Mouse (Mus musculus): ENCODE measurements around the gene Lamb2.
A peak's percentile ranks its signal among the peaks of the same experiment; 100 is the strongest.

The Lamb2 gene

DNA sequence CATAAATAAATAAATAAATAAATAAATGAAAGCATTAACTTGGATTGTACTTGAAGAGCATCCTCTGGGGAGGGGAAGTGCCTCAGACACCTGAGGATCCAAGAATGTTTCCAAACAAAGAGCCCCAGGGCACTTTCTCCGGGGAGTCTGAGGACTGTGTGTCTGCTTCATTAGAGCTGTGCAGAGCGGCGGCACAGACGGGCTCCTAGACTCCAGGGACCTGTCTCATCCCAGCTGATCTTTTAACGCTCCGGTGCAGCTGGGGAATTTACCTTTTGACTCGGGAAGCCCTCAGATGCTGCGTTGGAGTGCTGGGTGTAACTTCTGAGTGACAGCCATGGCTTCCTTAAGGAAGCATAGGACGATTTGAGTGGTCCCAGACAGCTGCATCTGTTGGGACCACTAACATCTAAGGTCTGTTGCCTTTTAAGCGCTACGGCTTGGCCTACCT is 18.3 kb upstream of the Lamb2 start, which contains the start of gene Klhdc8b:
Gene Klhdc8b, minus strand, starts transcription at position 401 of the 451 bp plus-strand sequence.
- no peak for DNase-seq (ENCODE audit: low spot score)

DNA sequence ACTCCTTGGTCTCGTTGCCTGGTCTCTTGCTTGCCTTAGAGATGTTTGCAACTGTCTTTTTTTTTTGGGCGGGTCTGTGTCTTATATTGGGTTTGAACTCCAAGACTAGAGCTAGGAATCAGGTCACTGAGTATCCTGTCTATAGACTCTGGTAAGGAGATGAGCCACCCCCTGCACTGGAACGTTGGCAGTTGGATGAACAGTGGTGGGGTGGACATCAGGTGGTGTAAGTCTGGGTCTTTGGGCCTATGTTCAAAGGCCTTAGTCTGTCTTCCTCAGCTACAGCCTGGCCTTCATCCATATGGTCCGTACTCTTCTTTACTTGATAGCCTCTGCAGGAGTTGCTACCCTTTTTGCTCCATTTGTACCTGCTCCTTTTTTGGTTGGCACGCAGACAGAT is 17.9 kb upstream of the Lamb2 start:
- no peak for DNase-seq (ENCODE audit: low spot score)

DNA sequence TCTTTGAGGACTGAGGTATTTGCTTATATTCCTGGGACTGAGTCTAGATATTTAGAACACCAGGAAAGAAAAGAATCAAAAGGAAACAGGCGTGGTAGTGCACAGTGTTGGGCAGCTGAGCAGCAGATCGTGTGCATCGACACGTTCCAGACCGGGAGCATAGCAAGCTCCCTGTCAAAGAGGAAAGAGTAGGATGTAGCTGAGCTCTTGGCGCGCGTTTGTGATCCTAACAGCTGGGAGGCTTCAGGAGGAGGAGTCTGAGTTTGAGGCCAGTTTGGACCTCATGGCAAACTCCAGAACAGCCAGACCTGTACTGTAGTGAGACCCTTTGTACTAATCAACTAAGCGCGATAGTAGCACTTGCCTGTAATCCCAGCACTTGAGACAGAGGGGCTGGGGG is 17.3 kb upstream of the Lamb2 start:
- DNase-seq (ENCODE audit: low spot score): no peak

DNA sequence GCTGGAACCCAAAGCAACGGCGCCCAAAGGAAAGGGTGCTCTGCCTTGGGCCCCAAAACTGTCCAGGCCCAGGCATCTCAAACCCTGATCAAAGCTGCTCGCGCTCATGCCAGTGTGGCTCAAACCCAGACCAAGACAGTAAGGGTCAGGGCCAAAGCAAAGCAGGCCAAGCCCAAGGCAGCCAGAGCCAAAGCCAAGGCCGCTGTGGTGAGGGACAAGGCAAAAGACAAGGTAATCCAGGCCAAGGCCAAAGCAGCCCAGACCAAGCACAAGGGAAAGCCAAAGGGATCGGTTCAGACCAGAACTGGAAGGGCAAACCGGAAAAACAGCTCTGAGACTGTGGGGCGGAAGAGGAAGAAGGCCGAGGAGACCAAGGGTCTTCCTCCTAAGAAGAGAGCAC is 15.8 kb upstream of the Lamb2 start:
- no peak for DNase-seq (ENCODE audit: low spot score)

DNA sequence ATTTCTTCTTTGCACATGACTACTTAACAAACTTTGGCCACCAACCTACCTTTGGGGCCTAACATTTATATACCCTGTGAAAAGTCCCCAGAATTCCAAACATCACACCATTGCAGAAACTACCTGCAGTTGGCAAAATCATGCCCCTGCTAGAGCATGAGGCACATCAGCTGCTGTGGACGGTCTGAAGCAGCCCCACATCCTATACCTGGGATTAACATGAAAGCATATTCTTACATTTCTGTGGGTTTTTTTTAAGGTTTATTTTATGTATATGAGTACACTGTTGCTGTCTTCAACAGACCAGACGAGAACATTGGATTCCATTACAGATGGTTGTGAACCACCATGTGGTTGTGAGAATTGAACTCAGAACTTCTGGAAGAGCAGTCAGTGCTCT is 13.3 kb upstream of the Lamb2 start:
- DNase-seq (ENCODE audit: low spot score): no peak

DNA sequence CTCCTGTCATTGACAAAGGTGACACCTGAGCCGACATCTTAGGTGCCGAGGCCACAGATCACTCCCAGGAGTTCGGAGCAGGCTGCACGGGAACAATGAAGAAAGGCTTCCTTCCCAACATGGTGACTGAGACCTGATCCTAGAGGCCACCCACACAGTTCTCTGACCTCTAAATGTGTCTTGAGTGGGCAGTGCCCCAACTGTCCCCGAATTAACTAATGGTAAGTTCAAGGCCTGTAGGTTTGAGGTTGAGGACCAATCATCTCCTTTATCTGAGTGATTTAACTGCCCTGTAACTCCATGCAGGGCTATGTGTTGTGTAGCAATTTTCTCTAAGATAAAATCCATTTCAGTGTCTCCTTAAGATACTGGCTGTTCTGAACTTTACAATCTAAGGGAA is 10.1 kb upstream of the Lamb2 start:
- DNase-seq (ENCODE audit: low spot score): no peak

DNA sequence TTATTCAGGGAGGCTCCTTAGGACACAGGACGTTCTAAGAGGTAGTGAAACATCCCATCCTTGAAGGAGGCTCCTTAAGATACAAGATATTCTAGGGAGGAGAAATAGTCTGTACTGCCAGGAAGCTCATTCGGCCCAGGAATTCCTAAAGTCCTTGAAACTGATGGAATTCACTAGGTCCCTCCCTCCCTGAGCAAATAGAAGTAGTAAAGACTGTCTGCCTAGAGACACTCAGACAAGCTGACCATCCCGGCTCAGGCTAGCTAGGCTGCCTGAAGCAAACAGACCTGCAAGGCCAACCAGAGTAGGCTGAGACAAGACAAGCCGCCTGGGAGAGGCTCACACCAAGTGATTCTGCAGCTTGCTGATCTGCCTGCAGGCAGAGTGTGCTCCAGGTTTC is 9.7 kb upstream of the Lamb2 start:
- DNase-seq (ENCODE audit: low spot score): no peak

DNA sequence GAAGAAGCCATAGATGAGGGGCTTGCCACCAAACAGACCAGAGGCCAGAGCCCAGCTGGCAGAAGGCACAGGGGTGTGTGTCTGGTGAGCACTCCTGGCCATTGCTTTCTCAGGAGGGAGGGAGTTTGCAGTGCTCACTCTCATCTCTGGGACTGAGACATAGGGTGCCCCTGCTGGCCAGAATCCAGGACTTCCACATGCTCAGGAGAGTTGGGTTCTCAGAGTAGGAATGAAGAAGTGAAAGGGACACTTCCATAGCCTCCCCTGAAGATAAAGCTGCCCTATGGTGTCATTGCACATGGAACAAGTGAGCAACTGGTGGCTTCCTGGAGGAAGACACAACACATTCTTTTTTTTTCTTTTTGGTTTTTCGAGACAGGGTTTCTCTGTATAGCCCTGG is 5.0 kb upstream of the Lamb2 start:
- DNase-seq (ENCODE audit: low spot score): no peak

DNA sequence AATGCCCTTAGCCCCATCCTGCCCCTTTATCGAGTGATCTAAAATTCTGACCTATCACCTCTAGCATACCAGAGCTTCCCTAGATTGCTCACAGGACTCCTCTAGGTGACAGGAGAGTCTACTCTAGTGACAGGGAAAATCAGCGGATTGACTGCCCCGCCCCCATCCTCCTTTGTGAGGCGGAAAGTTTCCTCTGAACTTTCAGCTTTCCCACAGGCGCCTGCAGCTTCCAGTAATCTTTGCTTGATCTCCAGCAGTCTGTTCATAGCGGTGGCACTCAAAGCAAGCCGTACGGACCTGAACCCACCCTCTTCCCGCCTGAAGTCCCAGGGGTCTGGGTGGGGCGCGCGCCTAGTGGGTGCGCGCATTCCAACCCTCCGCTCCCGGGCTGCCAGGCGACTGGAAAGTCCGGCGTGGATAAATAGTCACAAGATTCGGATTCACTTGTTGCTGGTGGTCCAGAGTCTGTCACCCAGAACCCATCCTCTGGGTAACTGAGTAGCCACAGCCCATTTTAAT is 839 bp upstream of the Lamb2 start:
- no peak for DNase-seq (ENCODE audit: low spot score)

DNA sequence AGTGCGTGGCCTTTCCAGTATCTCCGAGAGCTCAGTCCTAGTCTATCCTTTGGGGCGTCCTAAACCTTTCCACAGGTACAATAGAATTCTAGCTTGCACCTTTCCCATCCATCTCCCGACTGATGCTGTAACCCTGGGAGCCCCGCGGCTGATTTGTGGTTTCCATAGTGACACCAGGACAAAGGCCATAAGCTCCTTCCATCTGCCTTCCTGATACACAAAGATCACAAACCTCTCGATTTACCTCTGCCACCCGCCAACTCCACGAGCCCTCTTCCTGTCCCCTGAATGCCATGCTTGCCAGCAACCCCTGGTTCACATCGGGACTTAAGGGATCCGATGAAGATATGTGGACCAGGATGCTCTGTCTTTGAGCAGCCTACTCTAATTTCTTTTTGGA is 295 bp upstream of the Lamb2 start:
- no peak for DNase-seq (ENCODE audit: low spot score)

DNA sequence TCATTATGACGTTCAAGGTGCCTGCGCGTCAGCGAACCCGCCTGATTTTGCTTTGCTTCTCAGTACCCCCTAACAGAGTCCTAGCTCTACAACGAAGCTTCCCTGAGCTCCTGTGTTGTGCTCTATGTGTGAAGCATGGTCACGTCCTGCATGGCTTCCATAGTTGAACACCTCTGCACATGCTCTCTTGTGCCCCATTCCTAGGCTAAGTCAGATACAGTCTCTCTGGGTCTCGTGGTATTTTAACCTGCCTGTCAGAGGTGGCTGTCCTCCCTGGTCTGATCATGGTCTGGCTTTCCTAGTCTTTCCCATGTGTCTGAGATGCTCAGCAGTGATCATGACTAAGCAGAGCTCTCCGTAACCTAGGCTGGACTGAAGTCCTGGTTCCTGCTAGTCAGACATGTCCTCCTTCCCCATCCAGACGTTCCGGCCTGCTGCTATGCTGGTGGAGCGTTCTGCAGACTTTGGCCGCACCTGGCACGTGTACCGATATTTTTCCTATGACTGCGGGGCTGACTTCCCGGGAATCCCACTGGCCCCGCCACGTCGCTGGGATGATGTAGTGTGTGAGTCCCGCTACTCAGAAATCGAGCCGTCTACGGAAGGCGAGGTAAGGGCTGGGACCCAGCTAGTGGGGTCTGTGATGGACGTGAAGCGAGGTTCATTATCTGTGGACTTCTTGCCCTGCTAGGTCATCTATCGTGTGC is 1.4 kb downstream of the Lamb2 start:
- DNase-seq (ENCODE audit: low spot score): no peak

DNA sequence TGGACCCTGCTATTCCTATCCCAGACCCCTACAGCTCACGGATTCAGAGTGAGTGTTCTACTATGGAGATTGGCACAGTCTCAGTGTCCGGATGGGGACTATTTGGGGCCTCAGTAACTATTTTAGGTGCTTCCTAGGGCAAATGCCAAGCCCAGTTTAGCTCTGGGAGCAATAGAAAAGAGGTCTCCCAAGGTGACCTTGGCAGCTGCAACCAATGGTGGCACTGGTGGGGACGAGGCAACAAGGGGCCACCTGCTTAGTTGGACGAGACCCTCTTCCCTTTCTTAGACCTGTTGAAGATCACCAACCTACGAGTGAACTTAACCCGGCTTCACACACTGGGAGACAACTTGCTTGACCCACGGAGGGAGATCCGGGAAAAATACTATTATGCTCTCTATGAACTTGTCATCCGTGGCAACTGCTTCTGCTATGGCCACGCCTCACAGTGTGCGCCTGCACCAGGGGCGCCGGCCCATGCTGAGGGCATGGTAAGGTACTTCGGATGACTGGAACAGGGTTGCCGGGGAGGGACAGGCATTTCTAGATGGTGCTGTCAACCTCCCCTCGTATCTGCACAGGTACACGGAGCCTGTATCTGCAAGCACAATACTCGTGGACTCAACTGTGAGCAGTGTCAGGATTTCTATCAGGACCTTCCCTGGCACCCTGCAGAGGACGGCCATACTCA is 2.1 kb downstream of the Lamb2 start:
- no peak for DNase-seq (ENCODE audit: low spot score)

DNA sequence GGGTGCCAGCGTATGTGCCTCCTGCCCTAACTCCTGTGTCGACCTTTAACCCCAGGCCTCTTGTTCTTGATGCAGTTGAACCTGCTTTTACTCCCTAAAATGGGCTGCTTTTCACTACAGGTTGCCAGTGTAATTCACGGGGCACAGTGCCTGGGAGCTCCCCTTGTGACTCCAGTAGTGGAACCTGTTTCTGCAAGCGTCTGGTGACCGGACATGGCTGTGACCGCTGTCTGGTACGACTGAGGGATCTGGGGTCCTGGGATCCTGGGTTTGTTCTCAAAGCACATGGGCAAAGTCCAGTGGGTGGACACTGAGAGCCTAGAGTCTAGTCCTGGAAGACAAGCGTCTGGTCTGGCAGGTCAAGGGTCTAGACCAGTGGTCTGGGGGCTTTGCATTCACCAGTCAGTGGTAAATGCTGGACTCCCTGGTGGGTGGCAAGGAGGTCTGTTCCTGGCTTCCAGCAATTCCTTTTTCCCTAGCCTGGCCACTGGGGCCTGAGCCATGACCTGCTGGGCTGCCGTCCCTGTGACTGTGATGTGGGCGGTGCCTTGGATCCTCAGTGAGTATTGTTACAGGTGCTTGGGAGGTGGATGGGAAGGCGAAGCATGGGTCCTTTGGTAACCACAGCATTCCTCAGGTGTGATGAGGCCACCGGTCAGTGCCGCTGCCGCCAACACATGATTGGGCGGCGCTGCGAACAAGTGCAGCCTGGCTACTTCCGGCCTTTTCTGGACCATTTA is 3.7 kb downstream of the Lamb2 start:
- no peak for DNase-seq (ENCODE audit: low spot score)

DNA sequence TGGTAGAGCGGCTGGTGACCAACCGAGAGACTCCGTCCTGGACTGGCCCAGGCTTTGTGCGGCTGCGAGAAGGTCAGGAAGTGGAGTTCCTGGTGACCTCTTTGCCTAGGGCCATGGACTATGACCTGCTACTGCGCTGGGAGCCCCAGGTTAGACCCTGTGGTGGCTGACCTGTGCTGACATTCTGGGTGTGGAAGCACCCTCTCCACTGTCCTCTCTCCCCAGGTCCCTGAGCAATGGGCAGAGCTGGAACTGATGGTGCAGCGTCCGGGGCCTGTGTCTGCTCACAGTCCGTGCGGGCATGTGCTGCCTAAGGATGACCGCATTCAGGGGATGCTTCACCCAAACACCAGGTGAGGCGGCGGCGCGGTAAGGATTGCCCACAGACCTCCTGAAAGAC is 4.5 kb downstream of the Lamb2 start:
- no peak for DNase-seq (ENCODE audit: low spot score)

DNA sequence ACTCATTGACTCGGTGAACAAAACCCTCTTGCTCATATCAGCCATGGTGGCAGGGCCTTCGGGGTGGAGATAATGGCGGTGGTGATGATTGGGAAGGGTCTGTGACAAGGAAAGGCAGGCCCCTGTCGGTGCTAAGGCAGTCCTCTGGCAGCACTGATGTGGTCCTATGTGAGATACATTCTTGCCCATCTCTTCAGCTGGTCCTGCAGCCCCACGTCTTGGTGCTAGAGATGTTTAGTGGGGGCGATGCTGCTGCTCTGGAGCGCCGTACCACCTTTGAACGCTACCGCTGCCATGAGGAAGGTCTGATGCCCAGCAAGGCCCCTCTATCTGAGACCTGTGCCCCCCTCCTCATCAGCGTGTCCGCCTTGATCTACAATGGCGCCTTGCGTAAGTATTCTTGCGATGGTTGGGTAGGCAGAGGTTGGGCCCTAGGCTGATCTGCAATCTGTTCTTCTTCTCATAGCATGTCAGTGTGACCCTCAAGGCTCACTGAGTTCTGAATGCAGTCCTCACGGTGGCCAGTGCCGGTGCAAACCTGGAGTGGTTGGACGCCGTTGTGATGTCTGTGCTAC is 5.9 kb downstream of the Lamb2 start:
- DNase-seq (ENCODE audit: low spot score): no peak

DNA sequence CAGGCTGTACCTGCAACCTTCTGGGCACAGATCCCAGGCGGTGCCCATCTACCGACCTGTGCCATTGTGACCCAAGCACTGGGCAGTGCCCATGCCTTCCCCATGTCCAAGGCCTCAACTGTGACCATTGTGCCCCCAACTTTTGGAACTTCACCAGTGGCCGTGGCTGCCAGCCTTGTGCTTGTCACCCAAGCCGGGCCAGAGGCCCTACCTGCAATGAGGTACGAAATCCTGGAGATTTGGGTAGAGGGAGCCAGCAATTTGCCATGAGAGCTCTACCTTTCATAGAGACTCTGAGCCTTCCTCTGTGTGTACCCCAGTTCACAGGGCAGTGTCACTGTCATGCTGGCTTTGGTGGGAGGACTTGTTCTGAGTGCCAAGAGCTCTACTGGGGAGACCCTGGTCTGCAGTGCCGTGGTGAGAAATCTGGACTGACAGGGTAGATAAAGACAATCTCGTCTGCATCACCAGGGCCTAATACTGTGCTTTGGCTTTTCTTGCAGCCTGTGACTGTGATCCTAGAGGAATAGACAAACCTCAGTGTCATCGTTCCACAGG is 7.5 kb downstream of the Lamb2 start:
- DNase-seq (ENCODE audit: low spot score): no peak

DNA sequence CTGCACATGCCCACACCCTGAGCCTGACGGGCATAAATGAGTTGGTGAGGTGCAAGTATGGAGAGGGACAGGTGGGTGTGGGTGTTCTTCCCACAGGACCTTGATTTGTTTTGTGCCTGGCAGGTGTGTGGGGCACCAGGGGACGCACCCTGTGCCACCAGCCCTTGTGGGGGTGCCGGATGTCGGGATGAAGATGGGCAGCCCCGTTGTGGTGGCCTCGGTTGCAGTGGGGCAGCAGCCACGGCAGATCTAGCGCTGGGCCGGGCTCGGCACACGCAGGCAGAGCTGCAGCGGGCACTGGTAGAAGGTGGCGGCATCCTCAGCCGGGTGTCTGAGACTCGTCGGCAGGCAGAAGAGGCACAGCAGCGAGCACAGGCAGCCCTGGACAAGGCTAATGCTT is 8.9 kb downstream of the Lamb2 start:
- no peak for DNase-seq (ENCODE audit: low spot score)

DNA sequence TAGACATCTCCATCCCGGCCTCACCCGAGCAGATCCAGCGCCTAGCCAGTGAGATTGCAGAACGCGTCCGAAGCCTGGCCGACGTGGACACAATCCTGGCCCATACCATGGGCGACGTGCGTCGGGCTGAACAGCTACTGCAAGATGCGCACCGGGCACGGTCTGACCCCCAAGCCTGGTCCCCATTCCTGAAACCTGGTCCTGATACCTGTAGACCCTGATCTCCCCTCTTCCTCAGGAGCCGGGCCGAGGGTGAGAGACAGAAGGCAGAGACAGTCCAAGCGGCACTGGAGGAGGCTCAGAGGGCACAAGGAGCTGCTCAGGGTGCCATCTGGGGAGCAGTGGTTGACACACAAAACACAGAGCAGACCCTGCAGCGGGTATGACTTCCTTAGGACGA is 9.7 kb downstream of the Lamb2 start:
- DNase-seq (ENCODE audit: low spot score): no peak

DNA sequence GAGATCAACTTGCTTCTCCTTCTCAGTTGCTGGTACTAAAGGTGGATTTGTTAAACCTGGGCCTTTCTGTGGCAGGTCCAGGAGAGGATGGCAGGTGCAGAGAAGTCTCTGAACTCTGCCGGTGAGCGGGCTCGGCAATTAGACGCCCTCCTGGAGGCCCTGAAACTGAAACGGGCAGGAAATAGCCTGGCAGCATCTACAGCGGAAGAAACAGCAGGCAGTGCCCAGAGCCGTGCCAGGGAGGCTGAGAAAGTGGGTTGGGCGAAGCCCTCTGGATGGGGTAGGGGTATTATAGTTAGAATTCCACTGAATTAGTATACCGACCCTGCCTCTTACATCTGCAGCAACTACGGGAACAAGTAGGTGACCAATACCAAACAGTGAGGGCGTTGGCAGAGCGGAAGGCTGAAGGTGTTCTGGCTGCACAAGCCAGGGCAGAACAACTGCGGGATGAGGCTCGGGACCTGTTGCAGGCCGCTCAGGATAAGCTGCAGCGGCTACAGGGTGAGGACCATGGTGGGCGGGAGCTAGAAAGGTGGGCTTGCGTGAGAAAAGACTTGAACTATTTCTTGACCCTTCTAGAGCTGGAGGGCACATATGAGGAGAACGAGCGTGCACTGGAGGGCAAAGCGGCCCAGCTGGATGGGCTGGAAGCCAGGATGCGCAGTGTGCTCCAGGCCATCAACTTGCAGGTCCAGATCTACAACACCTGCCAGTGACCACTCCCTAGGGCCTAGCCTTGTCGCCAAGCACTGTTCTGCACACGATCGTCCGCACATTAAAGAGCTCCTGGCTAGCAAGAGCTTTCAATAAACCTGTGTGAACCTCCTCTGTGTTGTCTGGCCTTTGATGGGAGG is 10.4 kb downstream of the Lamb2 start:
- DNase-seq (ENCODE audit: low spot score): no peak

DNA sequence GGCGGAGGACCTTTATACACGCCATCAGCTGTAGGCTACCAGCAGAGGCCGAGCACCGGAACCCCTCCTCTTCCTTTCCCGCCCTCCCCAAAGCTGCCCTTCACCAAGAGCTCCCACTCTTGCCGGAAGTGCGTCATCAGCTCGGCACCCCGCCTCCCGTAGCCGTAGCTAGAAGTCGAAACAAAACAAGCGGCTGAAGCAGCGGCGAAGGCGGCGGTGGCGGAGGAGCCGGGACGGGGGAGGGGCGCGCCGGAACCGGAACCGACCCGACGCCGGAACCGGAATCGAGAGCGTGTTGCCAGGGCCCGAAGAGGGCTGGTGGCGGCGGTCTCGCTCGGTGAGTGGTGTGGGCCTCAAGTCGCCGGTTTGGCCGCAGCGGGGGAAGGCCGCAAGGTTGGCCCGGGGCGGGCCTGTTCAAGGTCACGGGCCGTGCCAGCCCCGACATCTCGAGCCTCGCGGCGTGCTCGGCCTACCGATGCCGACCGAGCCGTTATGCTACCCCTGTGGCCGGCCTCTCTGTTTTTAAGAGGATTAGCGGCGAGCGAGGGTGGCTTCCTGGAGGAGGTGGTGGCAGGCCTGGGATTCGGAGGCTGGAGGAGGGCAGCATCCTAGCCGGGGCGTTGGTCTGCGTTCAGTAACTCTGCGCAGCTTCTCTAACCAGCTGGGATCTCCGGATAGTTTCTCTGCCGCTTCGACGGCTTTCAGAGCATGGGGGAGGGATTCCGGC is 11.2 kb downstream of the Lamb2 start, which contains the start of gene Usp19:
Gene Usp19, plus strand, starts transcription at position 44 of the 727 bp plus-strand sequence.
- DNase-seq (ENCODE audit: low spot score): peak; percentile 89

DNA sequence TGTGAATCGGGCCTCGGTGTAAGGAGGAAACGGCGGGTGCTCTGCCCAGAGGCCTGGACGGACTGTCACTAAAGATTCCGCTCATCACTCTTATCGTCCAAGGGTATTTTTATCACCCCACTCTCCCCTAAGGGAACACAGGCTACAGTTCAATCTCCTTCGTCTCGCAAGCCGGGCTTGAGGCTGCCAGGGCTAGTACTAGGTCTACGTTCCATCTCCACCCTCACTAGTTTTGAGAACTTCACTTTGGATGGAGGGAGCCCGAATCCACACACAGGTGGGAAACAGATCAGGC is 11.7 kb downstream of the Lamb2 start:
- no peak for DNase-seq (ENCODE audit: low spot score)
